Mouse (Mus musculus): ENCODE results near the gene Fam126a.

GRCm38 (mm10) chr5:24063545-24063944 lies 33.1 kb upstream of the Fam126a start:
- no peak for TF ChIP-seq CTCF (IDR thresholded peaks at IDR 0.05; ENCODE audit: low read depth)
- TF ChIP-seq EP300 (IDR thresholded peaks at IDR 0.05; ENCODE audit: low read depth), result no peak
